Mouse (Mus musculus): ENCODE measurements around the gene Gm3839. TPM values are rescaled to one million over a fixed set of nuclear protein-coding genes. Genes with fewer than 3 reads are reported as not detected.
"Not testable (repeated sequence)": the region's sequence is repeated elsewhere in the genome, so short reads cannot be mapped to it uniquely, and the experiment has no call there.

The Gm3839 gene
- 1.3 and 1.6 TPM in 2 replicates for polyA plus RNA-seq (2012)

- not testable (repeated sequence) for TF ChIP-seq GATA1 (IDR thresholded peaks at IDR 0.05; ENCODE audit: low read length)
These were observed at the start of gene Gm3839 for GRCm38 (mm10) chr14:11356626-11357025. Gm3839 (minus strand) TSS chr14:11356726.

DNA sequence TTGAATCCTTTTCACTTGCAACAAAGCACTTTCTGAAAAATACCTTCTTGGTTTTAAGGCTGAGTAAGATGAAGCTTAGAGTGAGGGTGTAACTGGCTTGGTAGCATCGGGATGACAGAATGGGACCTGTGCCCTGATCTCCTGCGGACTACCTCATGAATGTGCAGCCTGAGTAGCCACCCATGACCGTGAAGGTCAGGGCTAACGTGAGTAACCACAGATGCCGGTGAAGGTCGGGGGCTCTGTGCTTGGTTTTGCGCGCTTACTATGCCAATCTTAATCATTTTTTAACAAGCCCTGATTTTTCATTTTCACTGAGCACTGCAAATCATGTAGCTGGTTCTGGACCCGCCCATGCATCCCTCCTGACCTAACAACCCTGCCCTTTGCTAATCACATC lies 49.1 kb upstream of the Gm3839 start:
- TF ChIP-seq GATA1 (IDR thresholded peaks at IDR 0.05; ENCODE audit: low read length) = no peak

- no peak for TF ChIP-seq GATA1 (IDR thresholded peaks at IDR 0.05; ENCODE audit: low read length)
These were observed 21.3 kb upstream of the Gm3839 start for GRCm38 (mm10) chr14:11377846-11378245.

DNA sequence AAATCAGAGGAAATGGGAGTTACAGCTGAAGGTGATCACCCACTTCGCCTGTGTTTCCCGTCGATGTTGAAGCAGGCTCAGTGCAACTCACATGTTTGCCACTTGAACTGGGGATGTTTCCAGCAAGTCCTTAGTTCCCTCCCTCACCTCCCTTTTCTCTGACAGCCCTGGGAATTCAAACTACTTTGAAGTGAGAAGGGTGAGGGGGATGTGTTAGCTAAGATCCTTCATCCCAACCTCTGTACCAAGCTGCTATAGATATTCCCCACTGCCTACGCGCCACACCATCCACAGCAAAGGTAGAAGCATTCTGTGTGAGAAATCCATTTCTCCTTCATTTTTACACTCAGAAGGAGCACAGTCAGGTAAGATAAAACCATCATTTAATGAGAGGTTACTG lies 18.7 kb upstream of the Gm3839 start:
- TF ChIP-seq GATA1 (IDR thresholded peaks at IDR 0.05; ENCODE audit: low read length) = no peak

DNA sequence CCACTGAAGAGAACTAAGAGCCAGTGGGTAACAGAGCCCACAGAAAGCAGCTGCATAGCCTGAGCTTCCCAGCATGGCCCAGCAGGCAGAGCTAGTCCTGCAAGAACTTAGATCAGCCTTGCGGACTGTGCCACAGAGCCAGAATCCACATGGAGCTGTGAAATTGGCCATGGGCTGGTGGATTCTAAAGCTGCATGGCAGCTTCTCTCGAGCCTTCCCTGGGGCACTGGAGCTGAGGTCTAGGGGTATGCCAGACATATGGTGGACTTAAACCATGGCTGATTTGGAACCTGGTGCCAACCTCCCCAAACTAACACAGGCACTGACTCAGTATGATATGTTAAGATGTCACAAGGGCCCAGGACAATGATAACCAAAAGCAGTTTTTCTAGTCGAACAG lies 10.4 kb downstream of the Gm3839 start:
- no peak for TF ChIP-seq GATA1 (IDR thresholded peaks at IDR 0.05; ENCODE audit: low read length)

- no peak for TF ChIP-seq GATA1 (IDR thresholded peaks at IDR 0.05; ENCODE audit: low read length)
These were observed 26.5 kb downstream of the Gm3839 start for GRCm38 (mm10) chr14:11329993-11330392.

DNA sequence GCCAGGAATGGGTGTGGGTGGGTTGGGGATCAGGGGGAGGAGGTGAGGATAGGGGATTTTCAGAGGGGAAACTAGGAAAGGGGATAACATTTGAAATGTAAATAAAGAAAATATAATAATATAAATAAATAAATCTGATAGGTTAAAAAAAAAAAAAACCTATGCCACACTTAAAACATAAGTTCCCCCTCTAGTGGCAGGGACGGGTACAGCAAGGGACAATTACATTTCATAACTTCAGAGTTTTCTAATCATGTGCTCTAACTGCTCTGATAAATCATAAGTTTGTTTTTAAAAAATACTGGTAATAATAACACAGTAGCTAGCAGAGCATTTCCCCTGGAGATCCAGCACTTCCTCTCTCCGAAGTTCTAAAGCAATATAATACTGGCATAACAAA lies 49.4 kb downstream of the Gm3839 start:
- TF ChIP-seq GATA1 (IDR thresholded peaks at IDR 0.05; ENCODE audit: low read length) = no peak

DNA sequence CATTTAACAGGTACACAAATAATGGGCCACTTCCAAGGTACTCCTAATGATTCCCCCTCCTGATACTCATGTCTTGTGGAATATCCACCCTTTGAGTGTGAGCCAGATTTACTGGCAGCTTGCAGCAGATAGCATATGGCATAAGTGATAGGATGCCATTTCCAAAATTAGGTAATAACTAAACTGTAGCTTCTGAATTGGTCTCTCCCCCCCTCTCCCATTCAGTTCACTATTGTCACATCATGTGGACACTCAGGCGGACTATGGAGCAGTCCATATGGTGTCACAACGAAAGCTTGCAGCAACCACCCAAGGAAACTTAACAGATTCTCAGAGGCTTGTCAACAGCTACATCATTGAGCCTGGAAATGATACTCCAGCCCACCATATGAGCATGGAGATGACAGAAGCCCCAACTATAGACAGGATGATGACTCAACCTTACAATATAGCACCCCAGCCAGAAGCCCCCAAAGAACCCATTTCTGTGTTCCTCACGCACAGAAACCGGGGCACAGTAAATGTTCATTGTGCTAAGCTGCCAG lies 99.3 kb downstream of the Gm3839 start:
- no peak for TF ChIP-seq GATA1 (IDR thresholded peaks at IDR 0.05; ENCODE audit: low read length)

GRCm38 (mm10) chr14:11248053-11248452 lies 108.5 kb downstream of the Gm3839 start:
- TF ChIP-seq GATA1 (IDR thresholded peaks at IDR 0.05; ENCODE audit: low read length) = no peak

DNA sequence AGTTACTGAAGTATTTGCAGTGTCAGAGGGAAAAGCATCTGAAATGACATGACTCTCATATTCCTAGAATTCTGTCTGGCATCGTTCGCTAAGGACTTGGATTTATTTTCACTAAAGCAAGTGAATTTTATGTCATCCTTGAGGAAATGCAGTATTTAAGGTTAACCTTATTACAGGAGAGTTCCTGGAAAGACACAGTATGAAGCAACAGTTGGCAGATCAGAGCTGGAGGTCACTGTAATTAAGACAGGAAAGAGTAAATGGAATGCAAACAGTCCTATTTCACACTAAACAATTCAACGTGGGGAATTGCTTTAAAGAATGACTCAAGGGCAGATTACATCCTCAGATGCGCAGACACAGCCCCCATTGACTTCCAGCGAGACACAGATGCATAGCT lies 112.0 kb downstream of the Gm3839 start:
- no peak for TF ChIP-seq GATA1 (IDR thresholded peaks at IDR 0.05; ENCODE audit: low read length)

GRCm38 (mm10) chr14:11232086-11232485 lies 124.4 kb downstream of the Gm3839 start:
- no peak for TF ChIP-seq GATA1 (IDR thresholded peaks at IDR 0.05; ENCODE audit: low read length)

Other genes with a start within 250 kb of the Gm3839 start
- gene Fhit, start 194.7 kb downstream of the Gm3839 start, polyA plus RNA-seq (2012) = 0.94 TPM in 2 replicates
- not detected in 2 replicates for gene Ptprg, start 196.8 kb upstream of the Gm3839 start, polyA plus RNA-seq (2012)

All from G1E-ER4 (cell line).